Mouse (Mus musculus): Measurements from ENCODE around the gene Opcml. TPM values are rescaled to one million over a fixed set of nuclear protein-coding genes. Genes with fewer than 3 reads are reported as not detected.

The Opcml gene
- polyA plus RNA-seq, 1 experiment: 88.3 TPM

DNA sequence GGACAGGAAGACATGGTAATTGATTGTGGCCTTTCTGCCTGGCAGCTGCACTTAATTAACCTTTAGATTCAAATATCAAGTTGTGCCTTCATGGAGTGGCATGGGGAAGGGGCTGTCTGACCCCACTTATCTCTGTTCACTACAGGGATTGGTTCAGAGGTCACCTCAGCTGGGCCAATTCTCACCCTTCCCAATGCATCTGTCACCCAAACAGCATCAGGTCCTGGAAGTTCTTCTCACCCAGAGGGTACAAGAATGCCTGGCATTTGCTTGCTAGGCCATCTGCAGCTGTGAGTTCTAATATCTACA is 516.5 kb downstream of the Opcml start:
- Histone ChIP-seq H3K4me1 (ENCODE audit: control insufficient read depth, insufficient read depth, low read length) (no peaks in the 10 kb centered on the region), H3K27ac (ENCODE audit: insufficient read depth, low read length) (no peak overlapping the region), H3K4me3 (ENCODE audit: insufficient read depth, low read length) (no peak overlapping the region)
- no peak for TF ChIP-seq CTCF (IDR thresholded peaks at IDR 0.05; ENCODE audit: extremely low read depth, insufficient read depth, low read length)
- no peak for TF ChIP-seq POLR2A (IDR thresholded peaks at IDR 0.05; ENCODE audit: extremely low read depth, insufficient read depth, low read length)

DNA sequence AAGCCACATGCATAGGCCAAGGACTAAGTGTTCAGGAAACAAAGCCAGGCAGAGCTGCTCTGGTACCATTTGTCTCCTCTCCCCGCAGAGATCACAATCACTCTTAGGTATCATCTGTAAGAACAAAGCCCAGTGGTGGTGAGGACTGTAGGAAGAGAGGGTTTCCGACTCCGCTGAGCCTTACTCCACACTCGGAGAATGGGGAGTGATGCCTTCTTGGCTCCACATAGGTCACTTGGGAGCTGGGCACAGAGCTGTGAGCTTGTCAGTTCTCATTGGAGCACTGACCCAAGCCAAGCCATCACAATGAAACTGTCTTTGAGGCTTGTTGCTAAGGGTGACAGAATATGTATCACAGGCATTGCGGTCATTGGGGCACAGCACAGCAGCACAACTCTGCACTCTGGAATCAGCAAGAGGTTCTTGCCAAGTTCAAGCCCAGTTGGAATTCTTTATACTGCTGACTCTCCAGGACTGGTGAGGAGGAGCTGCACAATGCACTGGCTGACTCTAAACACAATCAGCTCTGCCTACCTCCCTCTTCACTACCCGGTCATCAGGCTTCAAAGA is 517.0 kb downstream of the Opcml start:
- TF ChIP-seq POLR2A (IDR thresholded peaks at IDR 0.05; ENCODE audit: extremely low read depth, insufficient read depth, low read length) (no peak), CTCF (IDR thresholded peaks at IDR 0.05; ENCODE audit: extremely low read depth, insufficient read depth, low read length) (no peak)
- Histone ChIP-seq H3K4me1 (ENCODE audit: control insufficient read depth, insufficient read depth, low read length) (no peaks in the 10 kb centered on the region), H3K27ac (ENCODE audit: insufficient read depth, low read length) (no peak overlapping the region), H3K4me3 (ENCODE audit: insufficient read depth, low read length) (no peak overlapping the region)

DNA sequence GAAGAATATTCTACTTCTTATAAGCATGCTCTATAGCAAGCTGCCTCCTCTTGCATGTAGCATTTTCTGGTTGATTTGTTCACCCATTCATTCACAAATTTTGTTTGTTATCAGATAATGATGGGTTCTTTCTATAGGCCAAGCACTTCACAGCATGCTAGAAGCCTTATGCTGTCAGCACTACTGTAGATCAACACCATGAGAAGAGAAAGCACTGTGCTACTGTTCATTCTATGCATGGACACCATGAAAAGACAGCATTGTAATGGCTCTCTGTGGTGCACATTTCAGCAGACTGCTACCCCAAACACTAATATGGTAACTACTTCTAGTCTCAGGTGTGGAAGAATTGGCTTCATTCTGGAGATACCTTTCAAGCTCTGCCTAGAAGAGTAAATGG is 527.3 kb downstream of the Opcml start:
- H3K4me1 ChIP-seq (ENCODE audit: control insufficient read depth, insufficient read depth, low read length): no peaks in the 10 kb centered on the region
- no peak overlapping the region for H3K4me3 ChIP-seq (ENCODE audit: insufficient read depth, low read length)
- no peak overlapping the region for H3K27ac ChIP-seq (ENCODE audit: insufficient read depth, low read length)
- TF ChIP-seq CTCF (IDR thresholded peaks at IDR 0.05; ENCODE audit: extremely low read depth, insufficient read depth, low read length) (no peak), POLR2A (IDR thresholded peaks at IDR 0.05; ENCODE audit: extremely low read depth, insufficient read depth, low read length) (no peak)

DNA sequence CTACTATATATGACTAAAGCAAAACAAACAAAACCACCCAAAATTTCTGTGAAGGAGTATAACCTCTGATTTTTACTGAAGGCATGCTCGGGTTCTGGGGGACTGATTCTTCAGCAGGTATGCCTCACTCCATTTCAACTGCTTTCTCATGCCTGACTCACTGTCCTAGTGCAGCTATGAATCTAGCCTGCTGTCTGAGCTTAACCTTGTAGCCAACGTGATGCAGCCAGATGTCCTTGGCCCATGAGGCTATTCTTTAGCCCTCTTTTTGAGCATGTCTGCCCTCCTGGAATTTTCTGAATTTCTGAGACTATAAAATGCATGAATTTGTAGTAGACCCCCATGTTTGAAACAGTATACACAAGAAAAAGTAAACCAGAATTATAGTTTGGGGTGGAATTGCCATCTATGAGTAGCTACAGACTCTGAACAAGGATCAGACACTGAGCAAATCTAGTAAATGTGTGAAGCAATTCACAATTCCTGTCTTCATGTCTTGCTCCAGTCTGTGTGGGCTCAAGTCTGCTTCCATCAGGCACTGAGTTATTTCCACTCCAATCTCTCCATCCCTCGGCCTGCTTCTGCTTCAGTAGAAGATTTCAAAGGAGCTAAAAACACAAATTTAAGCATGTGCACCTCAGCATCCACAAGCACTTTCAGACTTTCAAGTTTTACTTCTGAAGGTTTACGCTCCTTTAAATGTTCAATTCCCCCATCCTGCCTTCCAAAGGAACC is 528.6 kb downstream of the Opcml start:
- TF ChIP-seq CTCF (IDR thresholded peaks at IDR 0.05; ENCODE audit: extremely low read depth, insufficient read depth, low read length) (no peak), POLR2A (IDR thresholded peaks at IDR 0.05; ENCODE audit: extremely low read depth, insufficient read depth, low read length) (no peak)
- Histone ChIP-seq H3K4me1 (ENCODE audit: control insufficient read depth, insufficient read depth, low read length) (no peaks in the 10 kb centered on the region), H3K4me3 (ENCODE audit: insufficient read depth, low read length) (no peak overlapping the region), H3K27ac (ENCODE audit: insufficient read depth, low read length) (no peak overlapping the region)

DNA sequence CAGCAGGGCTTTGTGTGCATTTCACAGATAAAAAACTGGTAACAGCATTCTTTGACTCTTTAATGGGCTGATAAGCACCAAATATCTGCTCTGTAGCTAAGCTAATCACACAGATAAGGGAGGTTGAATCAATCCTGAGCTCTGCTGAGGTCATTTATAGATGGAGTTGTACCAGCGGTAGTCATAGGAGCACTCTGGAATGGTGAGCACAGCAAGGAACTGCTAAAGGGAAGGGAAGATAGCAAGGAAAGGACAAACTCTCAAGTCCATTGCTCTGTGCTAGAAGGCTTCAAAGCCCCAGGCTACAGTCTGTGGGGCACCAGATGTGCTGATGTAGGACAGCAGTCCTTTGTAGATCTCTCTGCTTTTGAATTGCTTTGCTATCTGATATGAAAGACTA is 529.2 kb downstream of the Opcml start:
- TF ChIP-seq CTCF (IDR thresholded peaks at IDR 0.05; ENCODE audit: extremely low read depth, insufficient read depth, low read length): no peak
- no peak overlapping the region for H3K27ac ChIP-seq (ENCODE audit: insufficient read depth, low read length)
- no peaks in the 10 kb centered on the region for H3K4me1 ChIP-seq (ENCODE audit: control insufficient read depth, insufficient read depth, low read length)
- H3K4me3 ChIP-seq (ENCODE audit: insufficient read depth, low read length): no peak overlapping the region

DNA sequence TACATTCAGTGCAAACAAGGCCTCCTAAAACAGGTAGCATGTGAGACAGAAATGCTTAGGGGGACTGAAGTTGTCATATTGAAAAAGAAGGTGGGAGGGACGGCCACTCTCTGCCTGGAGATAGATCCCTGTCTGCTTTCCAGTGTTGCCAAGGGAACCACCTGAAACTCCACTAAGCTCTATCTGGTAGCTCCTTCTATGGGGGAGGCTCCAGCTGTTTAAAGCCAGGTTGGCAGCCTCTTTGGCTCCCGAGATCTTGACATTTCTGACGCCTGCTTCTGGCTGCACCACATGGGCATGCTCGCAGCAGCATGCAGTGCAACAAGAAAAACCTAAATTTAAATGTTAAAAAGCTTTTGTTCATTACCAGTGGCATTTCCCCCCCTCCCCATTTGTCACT is 537.4 kb downstream of the Opcml start:
- H3K4me1 ChIP-seq (ENCODE audit: control insufficient read depth, insufficient read depth, low read length): peaks cover 3% of the 10 kb centered on the region; the same call in 1 of the 2 replicates
- H3K27ac ChIP-seq (ENCODE audit: insufficient read depth, low read length): no peak overlapping the region
- no peak overlapping the region for H3K4me3 ChIP-seq (ENCODE audit: insufficient read depth, low read length)
- TF ChIP-seq CTCF (IDR thresholded peaks at IDR 0.05; ENCODE audit: extremely low read depth, insufficient read depth, low read length) (no peak), POLR2A (IDR thresholded peaks at IDR 0.05; ENCODE audit: extremely low read depth, insufficient read depth, low read length) (no peak)

DNA sequence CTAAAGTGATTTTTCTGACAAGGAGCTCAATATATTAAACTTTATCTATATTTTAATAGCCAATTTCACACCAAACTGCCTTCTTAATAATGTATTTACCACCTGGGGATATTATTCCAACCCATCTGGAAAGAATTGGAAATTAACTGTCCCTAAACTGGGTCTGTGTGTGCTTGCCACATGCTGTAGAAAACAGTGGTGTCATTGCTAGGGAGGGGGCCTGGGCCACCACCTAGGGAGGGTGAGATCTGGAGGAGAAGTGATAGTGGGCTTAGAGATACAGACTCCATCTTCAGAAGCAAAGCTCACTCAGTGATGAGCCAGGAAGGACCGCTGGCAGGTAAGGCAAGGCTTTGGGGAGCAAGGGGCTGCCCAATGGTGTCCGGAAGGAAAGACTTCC is 537.9 kb downstream of the Opcml start:
- no peak overlapping the region for H3K27ac ChIP-seq (ENCODE audit: insufficient read depth, low read length)
- H3K4me1 ChIP-seq (ENCODE audit: control insufficient read depth, insufficient read depth, low read length): peaks cover 3% of the 10 kb centered on the region; the same call in 1 of the 2 replicates
- no peak overlapping the region for H3K4me3 ChIP-seq (ENCODE audit: insufficient read depth, low read length)
- TF ChIP-seq CTCF (IDR thresholded peaks at IDR 0.05; ENCODE audit: extremely low read depth, insufficient read depth, low read length): no peak
- TF ChIP-seq POLR2A (IDR thresholded peaks at IDR 0.05; ENCODE audit: extremely low read depth, insufficient read depth, low read length): no peak

DNA sequence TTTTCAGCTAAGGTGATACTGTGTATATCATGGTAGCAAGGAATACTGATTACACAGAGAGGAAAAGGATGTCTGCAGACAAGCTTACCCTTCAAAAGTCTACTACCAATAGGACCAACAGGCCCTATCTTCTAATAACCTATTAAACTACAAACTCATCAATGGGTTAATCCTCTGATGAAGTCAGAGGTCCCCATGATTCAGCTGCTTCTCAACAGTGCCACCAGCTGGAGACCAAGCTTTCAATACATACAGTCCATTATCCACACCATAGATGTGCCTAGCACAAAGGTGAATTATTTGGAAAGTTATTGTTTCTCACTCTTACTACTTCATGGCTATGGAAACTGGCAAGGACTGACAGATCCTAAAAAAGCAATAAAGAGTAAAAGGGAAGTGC is 538.9 kb downstream of the Opcml start:
- no peak overlapping the region for H3K27ac ChIP-seq (ENCODE audit: insufficient read depth, low read length)
- H3K4me1 ChIP-seq (ENCODE audit: control insufficient read depth, insufficient read depth, low read length): peaks cover 3% of the 10 kb centered on the region; the same call in 1 of the 2 replicates
- TF ChIP-seq POLR2A (IDR thresholded peaks at IDR 0.05; ENCODE audit: extremely low read depth, insufficient read depth, low read length): no peak
- peak; percentile 26; the same call in 1 of the 2 replicates for TF ChIP-seq CTCF (IDR thresholded peaks at IDR 0.05; ENCODE audit: extremely low read depth, insufficient read depth, low read length)
- no peak overlapping the region for H3K4me3 ChIP-seq (ENCODE audit: insufficient read depth, low read length)

DNA sequence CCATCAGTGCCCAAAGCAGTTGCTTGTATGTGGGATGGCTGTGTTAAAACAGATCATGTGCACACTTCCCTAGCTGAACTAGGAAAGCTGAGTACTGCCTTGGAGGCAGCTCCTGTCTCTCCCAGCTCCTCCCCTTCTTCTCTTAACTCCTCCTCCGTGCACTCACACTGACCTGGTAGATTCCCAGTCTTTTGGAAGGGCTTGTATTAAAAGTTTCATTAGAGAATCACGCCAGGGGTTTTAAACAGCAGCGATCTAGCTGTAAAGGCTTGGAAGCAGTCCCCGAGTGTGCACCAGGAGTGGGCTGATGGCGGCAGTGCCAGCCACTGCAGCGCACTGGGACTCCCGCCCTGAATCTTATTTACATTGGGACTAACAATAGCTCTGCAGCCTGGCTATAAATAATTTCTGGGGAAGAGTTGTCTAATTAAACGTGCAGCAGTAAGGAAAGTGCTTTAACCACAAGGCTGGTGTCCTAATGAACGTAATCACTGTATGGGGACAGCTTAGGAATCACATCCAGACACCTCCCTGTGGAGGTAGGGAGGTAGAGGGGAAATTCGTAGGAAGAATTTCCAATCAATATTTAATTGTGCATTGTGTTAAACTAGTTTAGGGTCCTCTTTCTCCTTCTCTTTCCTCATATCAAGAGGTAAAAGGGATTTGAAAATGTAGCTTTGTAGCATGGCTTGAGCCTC is 546.1 kb downstream of the Opcml start:
- no peak for TF ChIP-seq CTCF (IDR thresholded peaks at IDR 0.05; ENCODE audit: extremely low read depth, insufficient read depth, low read length)
- TF ChIP-seq POLR2A (IDR thresholded peaks at IDR 0.05; ENCODE audit: extremely low read depth, insufficient read depth, low read length): no peak
- Histone ChIP-seq H3K4me3 (ENCODE audit: insufficient read depth, low read length) (no peak overlapping the region), H3K4me1 (ENCODE audit: control insufficient read depth, insufficient read depth, low read length) (peaks cover 9% of the 10 kb centered on the region), H3K27ac (ENCODE audit: insufficient read depth, low read length) (no peak overlapping the region)

DNA sequence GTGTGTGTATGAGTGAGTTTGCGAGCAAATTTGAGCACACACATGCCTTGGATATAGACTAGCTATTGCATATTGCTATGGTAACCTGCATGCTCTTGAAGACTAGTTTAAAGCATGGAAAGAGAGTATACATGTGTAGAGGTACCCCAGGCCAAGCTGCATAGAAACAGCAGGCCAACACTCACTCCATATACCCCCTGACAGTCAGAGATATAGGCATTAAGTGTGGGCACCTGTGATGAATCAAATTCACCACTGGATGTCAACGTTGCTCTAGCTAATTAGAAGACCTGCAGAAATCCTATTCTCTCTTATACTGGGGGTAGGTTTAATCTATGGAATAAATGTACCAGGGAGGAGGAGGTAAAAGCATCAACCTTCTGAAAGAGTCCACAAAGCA is 547.3 kb downstream of the Opcml start:
- Histone ChIP-seq H3K4me1 (ENCODE audit: control insufficient read depth, insufficient read depth, low read length) (peaks cover 9% of the 10 kb centered on the region), H3K27ac (ENCODE audit: insufficient read depth, low read length) (0 out of 2 replicates have a peak overlapping the region, but pooled peaks have one; percentile 20), H3K4me3 (ENCODE audit: insufficient read depth, low read length) (no peak overlapping the region)
- TF ChIP-seq POLR2A (IDR thresholded peaks at IDR 0.05; ENCODE audit: extremely low read depth, insufficient read depth, low read length) (no peak), CTCF (IDR thresholded peaks at IDR 0.05; ENCODE audit: extremely low read depth, insufficient read depth, low read length) (no peak)

Measured in cortical plate, adult 2 months (tissue).